Mouse (Mus musculus) midbrain, postnatal 0 days (tissue): ENCODE data around the gene Hnrnpd. TPM values are rescaled to one million over a fixed set of nuclear protein-coding genes. Genes with fewer than 3 reads are reported as not detected.
A peak's percentile ranks its signal among the peaks of the same experiment; 100 is the strongest.

Experiments used
- ATAC-seq: fragments of 200-750 bp; cut with Nextera tagmentation; 2 replicates; pipeline ENCODE4 v1.8.0; 2017; ENCODE audit warnings: moderate number of reproducible peaks, mild to moderate bottlenecking, moderate TSS enrichment, moderate library complexity; ENCODE audit not compliant: low FRiP score
- DNase-seq: peaks from one replicate; pipeline ENCODE4 v3.0.0-alpha.2; 2015; ENCODE audit warnings: low spot score
- H3K27ac ChIP-seq: fragments of 300-500 bp; sonication (generic); 2 replicates; pipeline ENCODE4 v1.5.1; 2014; ENCODE audit warnings: low read depth, mild to moderate bottlenecking, low read length, mixed read lengths
- H3K27me3 ChIP-seq: fragments of 300-500 bp; sonication (generic); 2 replicates; pipeline ENCODE4 v1.6.1; 2014; ENCODE audit warnings: low read length, control low read depth, mixed read lengths; ENCODE audit not compliant: insufficient read depth
- H3K36me3 ChIP-seq: fragments of 300-500 bp; sonication (generic); 2 replicates; pipeline ENCODE4 v1.6.1; 2014; ENCODE audit warnings: low read length, control low read depth, mixed read lengths; ENCODE audit not compliant: insufficient read depth
- H3K4me1 ChIP-seq: fragments of 300-500 bp; sonication (generic); 2 replicates; pipeline ENCODE4 v1.6.1; 2014; ENCODE audit warnings: mild to moderate bottlenecking, control low read depth, antibody characterized with exemption, low read length, mixed read lengths; ENCODE audit not compliant: insufficient read depth
- H3K4me2 ChIP-seq: fragments of 300-500 bp; sonication (generic); 2 replicates; pipeline ENCODE4 v1.6.1; 2014; ENCODE audit warnings: low read depth, mild to moderate bottlenecking, low read length, mixed read lengths; ENCODE audit not compliant: poor library complexity, severe bottlenecking
- H3K4me3 ChIP-seq: fragments of 300-500 bp; sonication (generic); 2 replicates; pipeline ENCODE4 v1.5.1; 2014; ENCODE audit warnings: low read depth, mild to moderate bottlenecking, low read length, moderate library complexity
- H3K9ac ChIP-seq: fragments of 300-500 bp; sonication (generic); replicated peaks from 2 replicates; pipeline ENCODE4 v1.6.1; 2014; ENCODE audit warnings: mild to moderate bottlenecking, low read length, moderate library complexity, mixed read lengths; ENCODE audit not compliant: poor library complexity, severe bottlenecking
- H3K9me3 ChIP-seq: fragments of 300-500 bp; sonication (generic); 2 replicates; pipeline ENCODE4 v1.6.1; 2016; ENCODE audit warnings: low read length, control low read depth
- CTCF ChIP-seq: IDR thresholded peaks from 2 replicates; pipeline ENCODE4 v1.5.1; 2016; ENCODE audit warnings: antibody characterized with exemption, mild to moderate bottlenecking
- WGBS: fragments of 180-500 bp; shearing (Covaris S2); extraction: QIAGEN DNeasy Blood & Tissue Kit; methylation state at CpG from one replicate; pipeline ENCODE4 v1.1.7; 2014; 5-methylcytosine and 5-hydroxymethylcytosine counted together
- polyA plus RNA-seq: library from polyadenylated mRNA; unstranded; fragments of >200 nt; fragmentation: Nextera tagmentation; extraction: Ambion mirVana; gene quantifications from 2 replicates; pipeline ENCODE4 v1.2.1, GENCODE M21; 2015
- total RNA-seq: library from RNA; depleted of rRNA; stranded (reverse); fragments of >200 nt; gene quantifications from 2 replicates; pipeline ENCODE4 v1.2.3, GENCODE M21; 2014

Gene Hnrnpd
- total and polyA plus RNA-seq, 2 experiments from 2014 or later = 35.9 to 85.1 TPM

DNA sequence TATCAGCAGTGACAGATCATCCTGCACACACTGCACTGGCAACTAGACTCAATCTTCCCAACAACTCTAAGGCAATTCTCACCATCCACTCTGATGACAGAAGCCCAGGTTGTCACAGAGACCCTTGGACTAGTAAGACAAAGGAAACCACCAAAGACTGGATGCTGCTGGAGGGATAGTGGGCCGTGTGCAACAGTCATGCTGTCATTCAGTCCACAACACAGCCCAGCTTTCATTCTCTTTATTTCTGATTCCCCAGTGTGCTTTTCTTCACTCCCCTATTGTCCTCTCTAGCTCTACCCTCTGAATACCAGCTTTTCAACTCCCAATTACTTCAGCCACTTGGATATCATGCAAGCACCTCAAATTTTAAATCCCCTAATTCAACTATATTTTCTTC is 24.9 kb downstream of the Hnrnpd start:
- Histone ChIP-seq H3K4me1 (no peaks in the 10 kb centered on the region), H3K27me3 (no peaks in the 10 kb centered on the region), H3K4me2 (no peak overlapping the region), H3K36me3 (peaks cover 6% of the 10 kb centered on the region; the same call in 1 of the 2 replicates), H3K9me3 (no peaks in the 10 kb centered on the region), H3K9ac (no peak overlapping the region), H3K27ac (no peak overlapping the region), H3K4me3 (no peak overlapping the region)
- no peak for ATAC-seq
- no peak for TF ChIP-seq CTCF
- peak; percentile 11 for DNase-seq
- WGBS = 11% methylated on average over 1 of the region's 1 CpGs

DNA sequence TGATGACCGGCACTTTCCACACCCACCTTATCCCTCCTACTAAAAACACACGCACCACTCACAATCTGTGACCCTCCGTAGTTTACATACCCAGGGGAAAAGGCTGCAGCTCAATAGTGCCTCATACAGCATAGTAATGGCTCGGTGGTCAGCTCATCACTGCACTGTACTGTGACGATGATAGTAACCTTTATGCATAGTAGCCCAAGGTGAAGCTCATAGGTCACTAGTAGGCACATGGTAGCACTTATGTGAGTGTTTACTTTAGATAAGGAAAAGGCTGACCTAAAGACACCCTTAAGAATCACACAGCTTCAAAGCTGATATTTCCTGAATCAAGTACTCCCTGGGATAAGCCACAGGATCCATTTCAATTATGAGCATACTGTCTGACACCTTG is 26.2 kb downstream of the Hnrnpd start:
- Histone ChIP-seq H3K9me3 (no peaks in the 10 kb centered on the region), H3K4me1 (no peaks in the 10 kb centered on the region), H3K4me3 (no peak overlapping the region), H3K36me3 (no peaks in the 10 kb centered on the region), H3K4me2 (no peak overlapping the region), H3K27me3 (no peaks in the 10 kb centered on the region), H3K9ac (no peak overlapping the region), H3K27ac (no peak overlapping the region)
- 87% methylated on average over 5 of the region's 5 CpGs for WGBS
- DNase-seq = no peak
- ATAC-seq = no peak
- no peak for TF ChIP-seq CTCF

DNA sequence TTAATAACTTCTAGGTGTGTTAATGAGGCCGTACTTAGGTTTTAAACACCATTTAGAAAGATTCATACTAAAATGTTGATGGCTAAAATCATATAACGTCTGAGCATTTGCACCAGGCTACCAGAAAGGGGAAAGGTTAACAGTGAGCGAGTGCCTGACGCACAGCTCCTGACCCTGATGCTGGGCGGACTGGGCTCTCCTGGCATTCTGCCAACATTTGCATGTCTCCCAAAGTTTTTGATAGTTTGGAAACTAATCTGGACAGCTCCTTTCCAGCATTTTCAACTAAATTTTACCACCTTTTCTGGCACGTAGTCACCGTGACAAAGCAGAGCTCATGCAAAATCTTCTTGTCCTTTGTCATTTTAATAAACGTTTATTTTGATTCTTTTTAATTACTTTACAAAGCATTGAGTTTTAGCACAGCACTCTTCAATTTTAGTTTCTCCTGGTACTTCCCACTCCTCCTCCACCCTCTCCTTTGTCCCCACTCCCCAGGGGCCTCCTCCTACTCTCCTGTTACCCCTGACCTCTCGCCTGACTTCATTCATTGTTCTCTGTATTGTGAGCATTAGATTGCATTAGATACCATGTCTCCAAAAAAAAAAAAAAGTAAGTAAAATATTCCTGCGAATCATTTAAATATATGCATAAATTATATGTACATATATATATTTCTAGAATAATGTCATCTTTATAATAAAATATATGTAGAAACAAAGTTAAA is 36.8 kb downstream of the Hnrnpd start:
- H3K4me3 ChIP-seq = no peak overlapping the region
- no peaks in the 10 kb centered on the region for H3K9me3 ChIP-seq
- WGBS = 51% methylated on average over 10 of the region's 10 CpGs
- H3K9ac ChIP-seq = no peak overlapping the region
- H3K27ac ChIP-seq = no peak overlapping the region
- H3K36me3 ChIP-seq = no peaks in the 10 kb centered on the region
- H3K27me3 ChIP-seq = no peaks in the 10 kb centered on the region
- TF ChIP-seq CTCF = no peak
- ATAC-seq (no peak), DNase-seq (no peak)
- H3K4me2 ChIP-seq = no peak overlapping the region
- no peaks in the 10 kb centered on the region for H3K4me1 ChIP-seq

DNA sequence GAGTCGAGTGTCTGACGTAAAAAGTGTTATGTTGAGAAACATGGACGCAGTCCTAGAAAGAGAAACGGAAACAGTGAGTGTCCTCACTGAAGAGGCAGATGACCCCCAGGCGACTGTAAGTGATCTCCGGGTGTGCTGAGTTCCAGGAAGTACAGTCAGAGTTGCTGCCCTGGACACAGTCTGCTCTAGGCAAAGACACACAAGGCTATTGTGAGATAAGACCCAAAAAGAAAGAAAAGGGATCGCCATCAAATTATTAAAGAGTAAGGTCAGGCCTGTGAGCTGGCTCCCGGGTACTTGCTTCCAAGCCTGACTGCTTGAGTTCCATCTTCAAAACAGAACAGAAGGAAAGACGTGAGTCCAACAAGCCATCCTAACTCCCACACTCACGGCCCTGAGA is 37.5 kb downstream of the Hnrnpd start:
- DNase-seq = no peak
- WGBS = 84% methylated on average over 10 of the region's 10 CpGs
- Histone ChIP-seq H3K36me3 (no peaks in the 10 kb centered on the region), H3K27ac (no peak overlapping the region), H3K4me2 (no peak overlapping the region), H3K27me3 (no peaks in the 10 kb centered on the region), H3K9me3 (no peaks in the 10 kb centered on the region), H3K9ac (no peak overlapping the region), H3K4me3 (no peak overlapping the region), H3K4me1 (no peaks in the 10 kb centered on the region)
- no peak for ATAC-seq
- TF ChIP-seq CTCF = no peak

DNA sequence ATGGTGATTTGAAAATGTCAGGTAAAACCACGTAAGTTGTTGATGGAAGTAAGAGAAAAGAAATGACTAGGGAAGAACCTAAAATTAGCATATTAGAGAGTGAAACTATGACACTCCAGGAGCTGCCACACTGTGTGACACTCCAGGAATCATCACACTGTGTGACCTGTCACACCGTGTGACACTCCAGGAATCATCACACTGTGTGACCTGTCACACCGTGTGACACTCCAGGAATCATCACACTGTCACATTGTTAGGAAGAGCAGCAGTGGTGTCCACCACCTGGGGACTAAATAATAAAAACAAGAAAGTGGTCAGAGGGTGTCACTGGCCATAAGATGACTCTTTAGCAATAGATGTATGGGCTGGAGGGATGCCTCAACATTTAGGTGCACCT is 39.3 kb downstream of the Hnrnpd start:
- Histone ChIP-seq H3K9ac (no peak overlapping the region), H3K4me1 (no peaks in the 10 kb centered on the region), H3K27ac (no peak overlapping the region), H3K4me3 (no peak overlapping the region), H3K36me3 (no peaks in the 10 kb centered on the region), H3K27me3 (no peaks in the 10 kb centered on the region), H3K9me3 (no peaks in the 10 kb centered on the region), H3K4me2 (no peak overlapping the region)
- TF ChIP-seq CTCF = no peak
- ATAC-seq = no peak
- 55% methylated on average over 3 of the region's 3 CpGs for WGBS
- DNase-seq = no peak

DNA sequence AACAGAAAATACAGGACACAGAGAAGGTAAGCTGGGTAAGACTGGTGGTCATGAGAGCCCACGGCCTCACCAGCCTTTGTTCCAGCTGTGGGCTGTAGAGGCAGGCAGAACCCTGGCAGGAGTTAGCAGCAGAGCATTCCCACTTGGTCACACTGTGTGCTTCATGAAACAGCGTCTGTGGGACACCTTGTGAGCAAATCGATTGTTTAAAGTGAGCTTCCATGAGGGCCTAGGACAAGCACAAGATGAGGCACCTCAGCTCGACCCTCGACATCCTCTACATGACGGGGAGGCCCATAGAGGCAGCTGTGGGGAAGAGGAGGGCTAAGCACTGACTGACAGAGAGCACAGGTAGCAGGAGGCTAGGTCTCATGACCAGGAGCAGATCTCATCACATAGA is 46.8 kb downstream of the Hnrnpd start:
- Histone ChIP-seq H3K4me3 (no peak overlapping the region), H3K36me3 (no peaks in the 10 kb centered on the region), H3K27ac (no peak overlapping the region), H3K4me2 (no peak overlapping the region), H3K9ac (no peak overlapping the region), H3K9me3 (no peaks in the 10 kb centered on the region), H3K4me1 (no peaks in the 10 kb centered on the region), H3K27me3 (no peaks in the 10 kb centered on the region)
- TF ChIP-seq CTCF = no peak
- WGBS = 84% methylated on average over 6 of the region's 6 CpGs
- ATAC-seq = no peak
- no peak for DNase-seq
